Mouse (Mus musculus): ENCODE results near the gene Bmper. TPM values are rescaled to one million over a fixed set of nuclear protein-coding genes. Genes with fewer than 3 reads are reported as not detected.

Bmper gene
- polyA plus RNA-seq, 1 experiment from 2014 or later, result 27.0 TPM

DNA sequence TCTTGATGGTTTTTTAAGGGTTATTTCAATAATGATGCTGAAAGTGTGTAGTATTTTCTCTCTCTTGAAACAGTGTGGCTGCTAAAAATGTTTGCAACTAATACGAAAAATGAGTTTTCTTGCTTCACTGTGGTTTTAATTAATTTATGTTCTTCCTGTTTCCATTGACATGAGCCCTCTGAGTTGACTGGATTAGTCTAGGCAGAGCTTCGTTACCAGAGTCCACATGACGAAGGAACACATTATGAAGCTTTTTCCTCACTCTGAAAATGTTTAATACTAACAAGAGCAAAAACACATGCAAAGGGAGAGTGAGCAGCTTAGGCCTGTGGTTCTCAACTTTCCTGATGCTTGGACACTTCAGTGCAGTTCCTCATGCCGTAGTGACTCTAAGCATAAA, 53.4 kb downstream of the Bmper start:
- 85% methylated on average over 4 of the region's 4 CpGs for WGBS
- Histone ChIP-seq H3K4me2 (replicated peaks; ENCODE audit: low read depth, low read length) (no peak overlapping the region), H3K4me3 (ENCODE audit: low read depth, low read length) (no peak overlapping the region), H3K27ac (ENCODE audit: low read length) (no peak overlapping the region), H3K4me1 (ENCODE audit: insufficient read depth, low read depth, low read length) (no peaks in the 10 kb centered on the region), H3K9ac (replicated peaks; ENCODE audit: low read depth) (no peak overlapping the region), H3K36me3 (ENCODE audit: insufficient read depth, low read length) (no peaks in the 10 kb centered on the region), H3K9me3 (ENCODE audit: low read length) (no peaks in the 10 kb centered on the region), H3K27me3 (replicated peaks; ENCODE audit: insufficient read depth, low read length) (no peaks in the 10 kb centered on the region)
- ATAC-seq, result no peak
- TF ChIP-seq CTCF (IDR thresholded peaks at IDR 0.05) (no peak), EP300 (IDR thresholded peaks at IDR 0.05) (no peak)
- no peak for DNase-seq (ENCODE audit: low spot score)

DNA sequence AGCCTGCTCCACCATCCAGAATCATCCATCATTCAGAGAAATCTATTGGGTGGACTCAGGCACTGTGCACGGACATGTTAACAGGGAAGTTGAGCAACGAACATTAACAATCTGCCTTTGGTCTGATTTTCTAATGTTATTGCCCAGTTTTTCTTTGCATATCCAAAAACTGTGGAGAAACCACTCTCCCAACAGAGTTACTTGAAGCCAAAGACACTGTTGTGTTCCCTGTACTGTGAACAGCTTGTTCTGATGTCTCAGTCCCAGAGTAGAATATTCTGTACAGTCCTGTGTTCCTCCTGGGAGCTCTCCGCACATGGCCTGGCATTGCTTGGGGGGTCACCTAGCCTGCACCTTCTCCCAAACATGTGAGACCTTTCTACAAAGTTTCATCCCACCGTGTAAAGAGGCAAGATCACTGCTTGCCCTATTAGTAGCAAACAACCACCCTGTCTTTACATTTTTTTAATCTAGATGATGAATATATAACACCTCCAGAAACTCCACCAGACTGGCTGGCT, 62.1 kb downstream of the Bmper start:
- Histone ChIP-seq H3K9ac (replicated peaks; ENCODE audit: low read depth) (no peak overlapping the region), H3K4me2 (replicated peaks; ENCODE audit: low read depth, low read length) (no peak overlapping the region), H3K27ac (ENCODE audit: low read length) (no peak overlapping the region), H3K36me3 (ENCODE audit: insufficient read depth, low read length) (no peaks in the 10 kb centered on the region), H3K27me3 (replicated peaks; ENCODE audit: insufficient read depth, low read length) (no peaks in the 10 kb centered on the region), H3K4me1 (ENCODE audit: insufficient read depth, low read depth, low read length) (no peaks in the 10 kb centered on the region), H3K4me3 (ENCODE audit: low read depth, low read length) (no peak overlapping the region), H3K9me3 (ENCODE audit: low read length) (no peaks in the 10 kb centered on the region)
- ATAC-seq, result no peak
- TF ChIP-seq CTCF (IDR thresholded peaks at IDR 0.05) (no peak), EP300 (IDR thresholded peaks at IDR 0.05) (no peak)
- peak; percentile 35 for DNase-seq (ENCODE audit: low spot score)
- WGBS, result 64% methylated on average over 4 of the region's 4 CpGs

DNA sequence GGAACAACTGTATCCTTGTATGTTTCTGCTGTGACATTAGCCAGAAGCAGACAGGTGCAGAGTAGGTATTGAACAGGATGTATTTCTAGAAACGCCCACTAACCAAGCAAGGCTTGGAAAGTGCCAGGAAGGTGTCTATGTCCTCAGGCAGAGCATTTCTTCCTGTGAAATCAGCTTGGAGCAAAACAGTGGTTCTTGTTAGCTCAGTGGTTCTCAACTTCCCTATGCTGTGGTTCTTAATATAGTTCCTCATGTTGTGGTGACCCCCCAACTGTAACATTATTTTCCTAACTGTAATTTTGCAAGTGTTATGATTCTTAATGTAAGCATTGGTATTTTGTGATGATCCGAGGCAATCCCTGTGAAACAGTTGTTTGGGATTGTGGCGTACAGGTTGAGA, 70.7 kb downstream of the Bmper start:
- no peak overlapping the region for H3K4me3 ChIP-seq (ENCODE audit: low read depth, low read length)
- H3K4me2 ChIP-seq (replicated peaks; ENCODE audit: low read depth, low read length), result no peak overlapping the region
- H3K9me3 ChIP-seq (ENCODE audit: low read length), result no peaks in the 10 kb centered on the region
- 90% methylated on average over 3 of the region's 3 CpGs for WGBS
- ATAC-seq (no peak), DNase-seq (ENCODE audit: low spot score) (no peak)
- H3K27me3 ChIP-seq (replicated peaks; ENCODE audit: insufficient read depth, low read length), result no peaks in the 10 kb centered on the region
- H3K27ac ChIP-seq (ENCODE audit: low read length), result no peak overlapping the region
- no peaks in the 10 kb centered on the region for H3K4me1 ChIP-seq (ENCODE audit: insufficient read depth, low read depth, low read length)
- H3K36me3 ChIP-seq (ENCODE audit: insufficient read depth, low read length), result no peaks in the 10 kb centered on the region
- TF ChIP-seq CTCF (IDR thresholded peaks at IDR 0.05), result no peak
- no peak for TF ChIP-seq EP300 (IDR thresholded peaks at IDR 0.05)
- no peak overlapping the region for H3K9ac ChIP-seq (replicated peaks; ENCODE audit: low read depth)

DNA sequence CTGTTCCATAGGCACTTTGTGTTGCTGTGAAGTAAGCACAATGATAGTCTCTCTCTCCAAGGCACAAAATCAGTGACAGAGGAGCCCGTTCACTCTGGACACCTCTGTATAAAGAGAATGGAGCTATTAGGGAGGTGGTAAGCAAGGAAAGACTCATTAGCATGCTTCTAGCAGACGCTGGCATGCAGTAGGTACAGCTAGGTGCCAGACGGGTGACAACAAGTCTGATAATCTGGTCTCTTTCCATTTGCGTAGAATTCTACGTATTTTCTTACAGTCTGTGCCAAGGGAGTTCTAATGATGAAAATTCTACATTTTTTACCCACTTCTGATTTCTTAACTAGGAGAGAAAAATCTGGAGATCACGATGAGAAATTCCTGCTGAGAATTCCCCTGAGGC, 72.7 kb downstream of the Bmper start:
- Histone ChIP-seq H3K9me3 (ENCODE audit: low read length) (no peaks in the 10 kb centered on the region), H3K9ac (replicated peaks; ENCODE audit: low read depth) (no peak overlapping the region), H3K4me1 (ENCODE audit: insufficient read depth, low read depth, low read length) (no peaks in the 10 kb centered on the region), H3K4me2 (replicated peaks; ENCODE audit: low read depth, low read length) (no peak overlapping the region), H3K36me3 (ENCODE audit: insufficient read depth, low read length) (no peaks in the 10 kb centered on the region; the same call in 1 of the 2 replicates), H3K4me3 (ENCODE audit: low read depth, low read length) (no peak overlapping the region), H3K27ac (ENCODE audit: low read length) (no peak overlapping the region), H3K27me3 (replicated peaks; ENCODE audit: insufficient read depth, low read length) (no peaks in the 10 kb centered on the region)
- ATAC-seq (no peak), DNase-seq (ENCODE audit: low spot score) (no peak)
- 78% methylated on average over 6 of the region's 6 CpGs for WGBS
- TF ChIP-seq EP300 (IDR thresholded peaks at IDR 0.05) (no peak), CTCF (IDR thresholded peaks at IDR 0.05) (no peak)

DNA sequence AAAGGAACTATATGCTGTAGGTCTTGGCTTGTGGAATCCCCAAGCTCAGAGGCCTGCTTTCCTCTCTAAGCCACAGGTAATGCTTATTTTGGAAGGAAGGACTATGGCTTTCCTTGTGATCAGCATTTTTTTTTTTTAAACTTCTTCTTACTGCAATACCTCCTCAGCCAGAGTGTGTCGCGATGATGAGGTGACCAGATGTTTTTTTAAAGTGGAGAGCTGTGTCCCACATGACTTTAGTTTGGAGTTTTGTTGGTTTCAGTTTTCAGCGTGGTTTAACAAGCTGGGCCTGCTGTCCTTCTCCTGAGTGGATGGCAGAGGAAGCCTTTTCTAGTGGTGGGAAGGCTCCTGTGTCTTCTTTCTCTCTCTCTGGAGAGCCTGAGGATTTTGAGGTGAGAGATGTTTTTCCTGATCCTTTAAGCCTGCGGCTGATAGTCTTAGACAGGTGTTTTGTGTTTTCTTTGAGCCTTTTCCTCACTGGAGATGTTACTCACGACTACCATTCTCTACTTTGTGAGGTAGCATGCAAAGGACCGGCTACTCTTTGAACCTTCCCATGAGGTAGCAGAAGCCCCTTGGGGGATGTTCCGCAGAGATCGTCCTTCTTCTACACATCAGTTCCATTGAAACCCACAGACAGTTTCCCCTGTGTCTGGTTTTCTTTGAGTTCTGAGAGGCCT, 74.8 kb downstream of the Bmper start:
- H3K36me3 ChIP-seq (ENCODE audit: insufficient read depth, low read length), result no peaks in the 10 kb centered on the region; the same call in 1 of the 2 replicates
- H3K4me2 ChIP-seq (replicated peaks; ENCODE audit: low read depth, low read length), result no peak overlapping the region
- H3K27ac ChIP-seq (ENCODE audit: low read length), result no peak overlapping the region
- no peaks in the 10 kb centered on the region for H3K27me3 ChIP-seq (replicated peaks; ENCODE audit: insufficient read depth, low read length)
- no peak overlapping the region for H3K4me3 ChIP-seq (ENCODE audit: low read depth, low read length)
- DNase-seq (ENCODE audit: low spot score), result no peak
- TF ChIP-seq CTCF (IDR thresholded peaks at IDR 0.05) (no peak), EP300 (IDR thresholded peaks at IDR 0.05) (no peak)
- H3K9ac ChIP-seq (replicated peaks; ENCODE audit: low read depth), result no peak overlapping the region
- WGBS, result 69% methylated on average over 8 of the region's 8 CpGs
- no peaks in the 10 kb centered on the region for H3K4me1 ChIP-seq (ENCODE audit: insufficient read depth, low read depth, low read length)
- no peaks in the 10 kb centered on the region for H3K9me3 ChIP-seq (ENCODE audit: low read length)
- no peak for ATAC-seq

DNA sequence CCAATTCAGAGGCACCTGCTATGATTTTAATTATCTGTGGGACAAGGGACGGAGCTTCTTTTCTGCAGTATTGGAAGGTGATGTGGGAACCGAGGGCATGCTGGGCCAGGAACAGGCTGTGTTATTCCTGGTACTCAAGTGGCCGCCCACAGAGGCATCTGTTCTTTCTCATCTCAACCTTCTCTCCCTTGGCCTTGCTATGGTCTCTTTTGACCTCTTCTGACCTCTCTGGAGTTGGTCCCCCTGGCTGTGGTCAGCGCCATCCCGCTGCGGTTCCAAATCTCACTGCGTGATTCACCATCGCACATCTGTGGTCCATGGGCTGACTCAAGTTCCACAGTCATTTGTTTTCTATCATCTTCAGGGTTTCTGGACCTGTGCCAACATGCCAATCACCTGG, 77.5 kb downstream of the Bmper start:
- DNase-seq (ENCODE audit: low spot score), result no peak

More for the DNA sequence above, 77.5 kb downstream of the Bmper start:
- H3K27ac ChIP-seq (ENCODE audit: low read length), result no peak overlapping the region
- TF ChIP-seq EP300 (IDR thresholded peaks at IDR 0.05), result no peak
- TF ChIP-seq CTCF (IDR thresholded peaks at IDR 0.05), result no peak
- no peaks in the 10 kb centered on the region for H3K27me3 ChIP-seq (replicated peaks; ENCODE audit: insufficient read depth, low read length)
- H3K4me1 ChIP-seq (ENCODE audit: insufficient read depth, low read depth, low read length), result no peaks in the 10 kb centered on the region
- H3K9ac ChIP-seq (replicated peaks; ENCODE audit: low read depth), result no peak overlapping the region
- ATAC-seq, result no peak
- H3K36me3 ChIP-seq (ENCODE audit: insufficient read depth, low read length), result no peaks in the 10 kb centered on the region; the same call in 1 of the 2 replicates
- WGBS, result 94% methylated on average over 8 of the region's 8 CpGs
- no peaks in the 10 kb centered on the region for H3K9me3 ChIP-seq (ENCODE audit: low read length)
- no peak overlapping the region for H3K4me2 ChIP-seq (replicated peaks; ENCODE audit: low read depth, low read length)
- no peak overlapping the region for H3K4me3 ChIP-seq (ENCODE audit: low read depth, low read length)

Measured in lung, postnatal 0 days (tissue).